Mouse (Mus musculus): ENCODE measurements at regions not wholly inside any gene's neighbourhood (a gene's known extent, or its start where the extent isn't known, plus 50 kb on each side); places are given as distances from the start of the nearest gene placed in this dataset.

- DNase-seq: no peak
Observed at GRCm38 (mm10) chr13:78348830-78349229, 149.3 kb upstream of the Nr2f1 start.

- DNase-seq: no peak
Observed at GRCm38 (mm10) chr13:78324443-78325206, 125.1 kb upstream of the Nr2f1 start.

GRCm38 (mm10) chr13:78323183-78323582 lies 123.6 kb upstream of the Nr2f1 start:
- no peak for DNase-seq

GRCm38 (mm10) chr13:78318434-78318833 lies 118.9 kb upstream of the Nr2f1 start:
- DNase-seq: no peak

- no peak for DNase-seq
Observed at GRCm38 (mm10) chr13:78310837-78311236, 111.3 kb upstream of the Nr2f1 start.
